Mouse (Mus musculus) midbrain, embryonic 13.5 days (tissue): ENCODE data around the gene Lefty2. TPM values are rescaled to one million over a fixed set of nuclear protein-coding genes. Genes with fewer than 3 reads are reported as not detected.
"Not testable (repeated sequence)": the region's sequence is repeated elsewhere in the genome, so short reads cannot be mapped to it uniquely, and the experiment has no call there.

Source experiments
- ATAC-seq: fragments of 200-750 bp; cut with Nextera tagmentation; 2 replicates; pipeline ENCODE4 v1.8.0; 2017; ENCODE audit warnings: mild to moderate bottlenecking, moderate TSS enrichment, moderate library complexity
- H3K27ac ChIP-seq: fragments of 300-500 bp; sonication (generic); 2 replicates; pipeline ENCODE4 v1.5.1; 2015; ENCODE audit warnings: inconsistent platforms, mild to moderate bottlenecking, moderate library complexity
- H3K27me3 ChIP-seq: fragments of 300-500 bp; sonication (generic); 2 replicates; pipeline ENCODE4 v1.6.1; 2015; ENCODE audit warnings: mild to moderate bottlenecking, inconsistent platforms
- H3K36me3 ChIP-seq: fragments of 300-500 bp; sonication (generic); 2 replicates; pipeline ENCODE4 v1.6.1; 2015; ENCODE audit warnings: mild to moderate bottlenecking, inconsistent platforms
- H3K4me1 ChIP-seq: fragments of 300-500 bp; sonication (generic); replicated peaks from 2 replicates; pipeline ENCODE4 v1.6.1; 2015; ENCODE audit warnings: inconsistent platforms
- H3K4me2 ChIP-seq: fragments of 300-500 bp; sonication (generic); replicated peaks from 2 replicates; pipeline ENCODE4 v1.6.1; 2015; ENCODE audit warnings: moderate library complexity, mild to moderate bottlenecking, inconsistent platforms
- H3K4me3 ChIP-seq: fragments of 300-500 bp; sonication (generic); replicated peaks from 2 replicates; pipeline ENCODE4 v1.5.1; 2015; ENCODE audit warnings: mild to moderate bottlenecking, inconsistent platforms
- H3K9ac ChIP-seq: fragments of 300-500 bp; sonication (generic); replicated peaks from 2 replicates; pipeline ENCODE4 v1.6.1; 2015; ENCODE audit warnings: mild to moderate bottlenecking, inconsistent platforms
- H3K9me3 ChIP-seq: fragments of 300-500 bp; sonication (generic); 2 replicates; pipeline ENCODE4 v1.6.1; 2016; ENCODE audit warnings: mild to moderate bottlenecking, inconsistent platforms
- WGBS: fragments of 180-500 bp; shearing (Covaris S2); methylation state at CpG from one replicate; pipeline ENCODE4 v1.1.7; 2015; 5-methylcytosine and 5-hydroxymethylcytosine counted together
- polyA plus RNA-seq: library from polyadenylated mRNA; unstranded; fragments of >200 nt; fragmentation: Nextera tagmentation; extraction: Ambion mirVana; gene quantifications from 2 replicates; pipeline ENCODE4 v1.2.1, GENCODE M21; 2015

Lefty2 gene
- polyA plus RNA-seq, 1 experiment from 2014 or later = 0.31 TPM

GRCm38 (mm10) chr1:180919686-180920085, 26.8 kb downstream of the Lefty2 start:
- Histone ChIP-seq H3K9ac (no peak overlapping the region), H3K4me3 (no peak overlapping the region), H3K4me2 (no peak overlapping the region), H3K27ac (no peak overlapping the region), H3K27me3 (no peaks in the 10 kb centered on the region), H3K36me3 (no peaks in the 10 kb centered on the region), H3K4me1 (no peaks in the 10 kb centered on the region), H3K9me3 (no peaks in the 10 kb centered on the region)
- 24% methylated on average over 8 of the region's 8 CpGs for WGBS
- ATAC-seq = no peak

GRCm38 (mm10) chr1:180922273-180923048, 29.6 kb downstream of the Lefty2 start:
- Histone ChIP-seq H3K4me1 (no peaks in the 10 kb centered on the region), H3K9ac (no peak overlapping the region), H3K4me3 (no peak overlapping the region), H3K9me3 (no peaks in the 10 kb centered on the region), H3K36me3 (no peaks in the 10 kb centered on the region), H3K4me2 (no peak overlapping the region), H3K27me3 (no peaks in the 10 kb centered on the region), H3K27ac (no peak overlapping the region)
- no peak for ATAC-seq
- WGBS = 83% methylated on average over 6 of the region's 6 CpGs

GRCm38 (mm10) chr1:180924737-180925136, 31.8 kb downstream of the Lefty2 start:
- no peaks in the 10 kb centered on the region for H3K4me1 ChIP-seq
- no peak overlapping the region for H3K27ac ChIP-seq
- WGBS = 35% methylated on average over 2 of the region's 2 CpGs
- ATAC-seq = no peak
- H3K4me3 ChIP-seq = no peak overlapping the region
- H3K4me2 ChIP-seq = no peak overlapping the region
- H3K36me3 ChIP-seq = no peaks in the 10 kb centered on the region
- no peak overlapping the region for H3K9ac ChIP-seq
- no peaks in the 10 kb centered on the region for H3K27me3 ChIP-seq
- no peaks in the 10 kb centered on the region for H3K9me3 ChIP-seq

GRCm38 (mm10) chr1:180926286-180926685, 33.4 kb downstream of the Lefty2 start:
- no peaks in the 10 kb centered on the region for H3K27me3 ChIP-seq
- no peak overlapping the region for H3K9ac ChIP-seq
- no peak overlapping the region for H3K27ac ChIP-seq
- no peaks in the 10 kb centered on the region for H3K4me1 ChIP-seq
- H3K4me2 ChIP-seq = no peak overlapping the region
- no peak overlapping the region for H3K4me3 ChIP-seq
- no peak for ATAC-seq
- no peaks in the 10 kb centered on the region for H3K36me3 ChIP-seq
- H3K9me3 ChIP-seq = no peaks in the 10 kb centered on the region
- 76% methylated on average over 4 of the region's 4 CpGs for WGBS

GRCm38 (mm10) chr1:180929599-180929998, 36.7 kb downstream of the Lefty2 start:
- WGBS = 76% methylated on average over 2 of the region's 2 CpGs
- H3K9me3 ChIP-seq = no peaks in the 10 kb centered on the region
- peaks cover 15% of the 10 kb centered on the region for H3K27me3 ChIP-seq
- no peak overlapping the region for H3K27ac ChIP-seq
- no peak overlapping the region for H3K4me3 ChIP-seq
- no peak for ATAC-seq
- no peak overlapping the region for H3K4me2 ChIP-seq
- peaks cover 8% of the 10 kb centered on the region for H3K4me1 ChIP-seq
- no peak overlapping the region for H3K9ac ChIP-seq
- H3K36me3 ChIP-seq = no peaks in the 10 kb centered on the region

- no peaks in the 10 kb centered on the region for H3K36me3 ChIP-seq
- no peak overlapping the region for H3K4me2 ChIP-seq
- H3K27ac ChIP-seq = no peak overlapping the region
- 73% methylated on average over 3 of the region's 3 CpGs for WGBS
- peaks cover 30% of the 10 kb centered on the region for H3K27me3 ChIP-seq
- no peak overlapping the region for H3K9ac ChIP-seq
- peaks cover 8% of the 10 kb centered on the region for H3K4me1 ChIP-seq
- no peak overlapping the region for H3K4me3 ChIP-seq
- H3K9me3 ChIP-seq = no peaks in the 10 kb centered on the region
- ATAC-seq = no peak
Measured at GRCm38 (mm10) chr1:180931106-180931505, 38.2 kb downstream of the Lefty2 start.

- H3K36me3 ChIP-seq = no peaks in the 10 kb centered on the region
- ATAC-seq = no peak
- no peak overlapping the region for H3K4me2 ChIP-seq
- 9% methylated on average over 6 of the region's 6 CpGs for WGBS
- no peaks in the 10 kb centered on the region for H3K9me3 ChIP-seq
- peaks cover 13% of the 10 kb centered on the region for H3K4me1 ChIP-seq
- peaks cover 50% of the 10 kb centered on the region for H3K27me3 ChIP-seq
- H3K9ac ChIP-seq = no peak overlapping the region
- no peak overlapping the region for H3K4me3 ChIP-seq
- no peak overlapping the region for H3K27ac ChIP-seq
Measured at GRCm38 (mm10) chr1:180933659-180934058, 40.8 kb downstream of the Lefty2 start.

GRCm38 (mm10) chr1:180934467-180935419, 41.8 kb downstream of the Lefty2 start, which contains the start of gene Lefty1:
Gene Lefty1 (plus strand): TSS chr1:180935022.
- no peak for ATAC-seq
- Histone ChIP-seq H3K4me1 (peaks cover 13% of the 10 kb centered on the region), H3K4me2 (no peak within 1 kb of the TSS), H3K4me3 (no peak within 1 kb of the TSS), H3K9ac (0 out of 2 replicates have a peak within 1 kb of the TSS, but pooled peaks have one; percentile 23), H3K36me3 (no peaks in the 10 kb centered on the region), H3K27ac (no peak within 1 kb of the TSS), H3K27me3 (peaks cover 51% of the 10 kb centered on the region), H3K9me3 (no peaks in the 10 kb centered on the region)
- WGBS = 14% methylated on average over 21 of the region's 21 CpGs

- 0 out of 2 replicates have a peak, but pooled peaks have one; percentile 66 for ATAC-seq
- WGBS = 2% methylated on average over 41 of the region's 41 CpGs
- Histone ChIP-seq H3K4me2 (peak overlapping the region; percentile 45), H3K27me3 (peaks cover 71% of the 10 kb centered on the region), H3K4me3 (peak overlapping the region; percentile 22), H3K4me1 (peaks cover 17% of the 10 kb centered on the region)
- not testable (repeated sequence) for H3K36me3 ChIP-seq, H3K27ac ChIP-seq, H3K9me3 ChIP-seq, H3K9ac ChIP-seq
Measured at GRCm38 (mm10) chr1:180936610-180937398, 43.9 kb downstream of the Lefty2 start.

- H3K4me3 ChIP-seq, H3K9ac ChIP-seq, H3K36me3 ChIP-seq, H3K9me3 ChIP-seq, ATAC-seq, H3K27ac ChIP-seq, H3K4me2 ChIP-seq: not testable (repeated sequence)
- peaks cover 25% of the 10 kb centered on the region for H3K4me1 ChIP-seq
- 22% methylated on average over 13 of the region's 13 CpGs for WGBS
- H3K27me3 ChIP-seq = peaks cover 79% of the 10 kb centered on the region
Measured at GRCm38 (mm10) chr1:180937631-180938030, 44.7 kb downstream of the Lefty2 start.

GRCm38 (mm10) chr1:180938781-180939180, 45.9 kb downstream of the Lefty2 start:
- not testable (repeated sequence) for H3K27ac ChIP-seq
- WGBS = 69% methylated on average over 2 of the region's 2 CpGs

More at GRCm38 (mm10) chr1:180938781-180939180, 45.9 kb downstream of the Lefty2 start:
- not testable (repeated sequence) for H3K36me3 ChIP-seq, ATAC-seq, H3K4me2 ChIP-seq, H3K4me3 ChIP-seq, H3K9ac ChIP-seq, H3K9me3 ChIP-seq
- H3K4me1 ChIP-seq = peaks cover 26% of the 10 kb centered on the region
- peaks cover 84% of the 10 kb centered on the region for H3K27me3 ChIP-seq
